Mouse (Mus musculus) adrenal gland, postnatal 0 days (tissue): ENCODE results near the gene 1700067P10Rik. TPM values are rescaled to one million over a fixed set of nuclear protein-coding genes. Genes with fewer than 3 reads are reported as not detected.

Source experiments
- polyA plus RNA-seq: library from polyadenylated mRNA; unstranded; fragments of >200 nt; fragmentation: Nextera tagmentation; extraction: Ambion mirVana; gene quantifications from 2 replicates; pipeline ENCODE4 v1.2.1, GENCODE M21; 2015

Gene 1700067P10Rik
- polyA plus RNA-seq: not detected in 2 replicates

DNA sequence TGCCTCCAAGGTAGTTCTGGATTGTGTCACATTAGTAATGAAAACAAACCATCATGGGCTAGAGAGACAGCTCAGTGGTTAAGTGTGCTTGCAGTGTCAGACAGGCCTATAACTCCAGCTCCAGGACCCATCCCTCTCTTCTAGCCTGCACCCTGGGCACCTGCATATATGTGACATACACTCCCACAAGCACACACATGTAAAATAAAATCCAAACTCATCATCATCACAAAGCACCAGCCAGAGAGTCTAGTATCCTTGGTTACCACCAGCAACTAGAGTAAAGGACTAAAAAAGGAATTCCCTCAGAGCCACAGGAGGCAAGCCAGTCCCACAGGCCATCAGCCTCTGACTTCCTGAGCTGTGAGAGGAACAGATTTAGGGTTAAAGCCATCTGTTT lies at the start of gene 1700067P10Rik:
TSS of gene 1700067P10Rik (plus strand) at position 301 of the 400 bp plus-strand sequence.

Other genes starting within 250 kb of the 1700067P10Rik start
- 13.2 and 13.8 TPM in 2 replicates for gene Foxp4, start 164.7 kb upstream of the 1700067P10Rik start, polyA plus RNA-seq
- not detected in 2 replicates for gene 1700122O11Rik, start 51.0 kb upstream of the 1700067P10Rik start, polyA plus RNA-seq
- 0.09 and 0.11 TPM in 2 replicates for gene 9830107B12Rik, start 56.9 kb downstream of the 1700067P10Rik start, polyA plus RNA-seq
- 0.72 and 1.1 TPM in 2 replicates for gene A530064D06Rik, start 78.0 kb downstream of the 1700067P10Rik start, polyA plus RNA-seq
- gene Trem1, start 143.4 kb downstream of the 1700067P10Rik start, polyA plus RNA-seq: 0.28 and 0.33 TPM in 2 replicates
- 0.38 and 0.46 TPM in 2 replicates for gene Trem3, start 158.5 kb downstream of the 1700067P10Rik start, polyA plus RNA-seq
- 1.1 and 1.4 TPM in 2 replicates for gene Treml4, start 175.0 kb downstream of the 1700067P10Rik start, polyA plus RNA-seq
- gene Treml2, start 210.2 kb downstream of the 1700067P10Rik start, polyA plus RNA-seq: 0.06 and 0.39 TPM in 2 replicates
- 0.82 and 0.83 TPM in 2 replicates for gene B430306N03Rik, start 226.8 kb downstream of the 1700067P10Rik start, polyA plus RNA-seq